In the genomic region with DNA sequence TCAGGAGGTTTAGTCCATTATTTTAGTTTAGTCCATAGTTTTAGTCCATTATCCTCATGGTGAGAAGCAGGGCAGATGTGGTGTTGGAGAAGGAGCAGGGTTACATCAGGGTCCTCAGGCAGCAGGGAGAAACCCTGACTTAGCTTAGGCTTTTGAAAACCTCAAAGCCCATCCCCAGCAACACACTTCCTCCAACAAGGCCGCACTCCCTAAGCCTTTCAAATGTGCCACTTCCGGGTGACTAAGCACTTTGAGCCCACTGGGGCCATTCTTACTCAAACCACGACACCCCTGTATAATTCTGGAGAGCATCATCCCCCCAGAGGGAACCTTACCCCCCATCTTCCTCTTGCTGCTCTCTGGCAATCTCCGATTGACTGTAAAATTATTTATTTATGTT, we compare ENCODE assay signal across 25 mouse cellular contexts. TPM values are rescaled to one million over a fixed set of nuclear protein-coding genes. Genes with fewer than 3 reads are reported as not detected.
A peak's percentile ranks its signal among the peaks of the same experiment; 100 is the strongest.
DNase-seq lines count a peak whose midpoint lies in the region; ATAC-seq and TF ChIP-seq lines count a peak whose summit lies in the region.
"Had no signal": no experiment of that assay in that cellular context is flagged by ENCODE, and none has a peak within 500 bp of the region (broad histone marks: within the 10 kb centered on the region; RNA-seq: fewer than 3 reads in every experiment).

No protein-coding gene starts in this region.

- no peak overlapping the region for H3K27ac ChIP-seq in thymus, adult 2 months (ENCODE audit: control insufficient read depth, insufficient read depth, low read length)
- no peak overlapping the region for H3K27ac ChIP-seq in hindbrain, embryonic 13.5 days
- H3K27ac ChIP-seq: limb, embryonic 15.5 days; neural tube, embryonic 12.5 days; stomach, embryonic 15.5 days had no signal

- H3K27me3 ChIP-seq in thymus, adult 2 months (ENCODE audit: control insufficient read depth, insufficient read depth, low read length), result no peaks in the 10 kb centered on the region
- no peaks in the 10 kb centered on the region for H3K27me3 ChIP-seq in hindbrain, embryonic 13.5 days
- H3K27me3 ChIP-seq: limb, embryonic 15.5 days; neural tube, embryonic 12.5 days; stomach, embryonic 15.5 days had no signal

- H3K4me1 ChIP-seq in thymus, adult 2 months (replicated peaks; ENCODE audit: control insufficient read depth, insufficient read depth, low read length), result peaks cover 3% of the 10 kb centered on the region; the same call in 1 of the 2 replicates
- peaks cover 9% of the 10 kb centered on the region for H3K4me1 ChIP-seq in hindbrain, embryonic 13.5 days (replicated peaks)

- H3K36me3 ChIP-seq in thymus, adult 2 months (ENCODE audit: control insufficient read depth, insufficient read depth, low read length), result no peaks in the 10 kb centered on the region
- H3K36me3 ChIP-seq in hindbrain, embryonic 13.5 days, result no peaks in the 10 kb centered on the region
- H3K36me3 ChIP-seq: limb, embryonic 15.5 days; neural tube, embryonic 12.5 days; stomach, embryonic 15.5 days had no signal

- no peak overlapping the region for H3K4me2 ChIP-seq in hindbrain, embryonic 13.5 days
- H3K4me2 ChIP-seq: limb, embryonic 15.5 days; neural tube, embryonic 12.5 days; stomach, embryonic 15.5 days had no signal

- no peak for TF ChIP-seq CTCF in thymus, adult 2 months (IDR thresholded peaks at IDR 0.05; ENCODE audit: borderline replicate concordance, control insufficient read depth, extremely low read depth, insufficient read depth, low read length, poor library complexity)

- 0 out of 2 replicates have a peak, but pooled peaks have one; percentile 40 for ATAC-seq in neutrophil, adult 5-6 weeks (ENCODE audit: extremely low read depth, insufficient number of reproducible peaks, low FRiP score, poor library complexity, severe bottlenecking)
- ATAC-seq in hindbrain, embryonic 13.5 days (ENCODE audit: low FRiP score), result no peak
- ATAC-seq: hindbrain, embryonic 16.5 days had no signal

- DNase-seq in thymus, postnatal 0 days (ENCODE audit: low spot score), result peak; percentile 66
- no peak for DNase-seq in thymus, adult 2 months
- DNase-seq in MEL-GATA-1-ER (ENCODE audit: extremely low read depth, low read depth) (peak; percentile 30), adipocyte (ENCODE audit: low spot score) (no peak)
- DNase-seq in induced T-regulatory cell, adult 2 months (ENCODE audit: low read depth), result peak; percentile 65
- DNase-seq in heart, postnatal 14 days, result no peak
- DNase-seq: adrenal gland, postnatal 14 days; B cell, adult 2 months; cerebellum, adult 9-10 months; gastrocnemius, postnatal 10 days; heart, postnatal 10 days; kidney, adult 11 months; kidney, postnatal 10 days; right cerebral cortex, postnatal 14 days; thymus, postnatal 4 days had no signal

- intact Hi-C loops in heart, postnatal 14 days (cut with DNase I), result no loop called here

- H3K4me3 ChIP-seq in thymus, adult 2 months (ENCODE audit: control insufficient read depth, insufficient read depth, low read length), result no peak overlapping the region
- no peak overlapping the region for H3K4me3 ChIP-seq in hindbrain, embryonic 13.5 days
- H3K4me3 ChIP-seq: limb, embryonic 15.5 days; neural tube, embryonic 12.5 days; stomach, embryonic 15.5 days had no signal

- H3K9me3 ChIP-seq in hindbrain, embryonic 13.5 days, result no peaks in the 10 kb centered on the region
- H3K9me3 ChIP-seq: limb, embryonic 15.5 days; neural tube, embryonic 12.5 days; stomach, embryonic 15.5 days had no signal

- no peak for TF ChIP-seq POLR2A in thymus, adult 2 months (IDR thresholded peaks at IDR 0.05; ENCODE audit: control insufficient read depth, extremely low read depth, insufficient read depth, low read length, poor library complexity)

- H3K9ac ChIP-seq in hindbrain, embryonic 13.5 days, result no peak overlapping the region
- H3K9ac ChIP-seq: limb, embryonic 15.5 days; neural tube, embryonic 12.5 days; stomach, embryonic 15.5 days had no signal

- WGBS in thymus, adult 2 months, result 5% methylated on average over 4 of the region's 4 CpGs
- WGBS in hindbrain, embryonic 13.5 days, result 55% methylated on average over 4 of the region's 4 CpGs

RNA-seq across cellular contexts. Expression of a gene that starts 14.0 kb away (rescaled TPM):
- polyA plus RNA-seq in thymus, postnatal 0 days (2015; fragmentation: Nextera tagmentation; extraction: Ambion mirVana), result 17.5 and 19.5 TPM in 2 replicates
- polyA plus RNA-seq in thymus, adult 2 months (2012; rRNA removed), result 28.2 and 34.4 TPM in 2 replicates
- total RNA-seq in neutrophil, adult 5-6 weeks (2017), result 0.61 and 0.70 TPM in 2 replicates
- total RNA-seq in heart, postnatal 14 days (2021), result 1 to 10 TPM; 1.5 to 1.8 TPM
- polyA plus RNA-seq in hindbrain, embryonic 13.5 days (2015; fragmentation: Nextera tagmentation; extraction: Ambion mirVana), result 5.9 and 8.6 TPM in 2 replicates

RNA-seq across cellular contexts. Expression of a gene that starts 21.9 kb away (rescaled TPM):
- not detected in 2 replicates for polyA plus RNA-seq in thymus, postnatal 0 days (2015; fragmentation: Nextera tagmentation; extraction: Ambion mirVana)
- not detected in 2 replicates for polyA plus RNA-seq in thymus, adult 2 months (2012; rRNA removed)
- total RNA-seq in neutrophil, adult 5-6 weeks (2017), result 2.2 TPM in 1 of 2 replicates, not detected in the other
- not detected for total RNA-seq in heart, postnatal 14 days (2021)
- polyA plus RNA-seq in hindbrain, embryonic 13.5 days (2015; fragmentation: Nextera tagmentation; extraction: Ambion mirVana), result 0.43 and 0.70 TPM in 2 replicates
- total RNA-seq: adrenal gland, postnatal 14 days; gastrocnemius, postnatal 10 days; heart, postnatal 10 days; layer of hippocampus, postnatal 14 days; left cerebral cortex, postnatal 25 days; midbrain, postnatal 0 days had no signal
- polyA plus RNA-seq: hindbrain, embryonic 16.5 days; midbrain, postnatal 0 days; neural tube, embryonic 12.5 days; spleen, adult 2 months had no signal

RNA-seq across cellular contexts. Expression of a gene that starts 48.6 kb away (rescaled TPM):
- 21.6 and 23.9 TPM in 2 replicates for polyA plus RNA-seq in thymus, postnatal 0 days (2015; fragmentation: Nextera tagmentation; extraction: Ambion mirVana)
- polyA plus RNA-seq in thymus, adult 2 months (2012; rRNA removed), result 21.4 and 27.4 TPM in 2 replicates
- total RNA-seq in neutrophil, adult 5-6 weeks (2017), result 32.8 and 39.6 TPM in 2 replicates
- total RNA-seq in heart, postnatal 14 days (2021), result 10 to 100 TPM; 64.1 to 67.6 TPM
- 32.3 and 36.0 TPM in 2 replicates for polyA plus RNA-seq in hindbrain, embryonic 13.5 days (2015; fragmentation: Nextera tagmentation; extraction: Ambion mirVana)

Comparison
In these comparisons a context has a peak if more than half of its experiments do, and no peak if none do; other contexts are left out.
1. DNase-seq: peak in thymus, postnatal 0 days (single experiment), MEL-GATA-1-ER (single experiment) and induced T-regulatory cell, adult 2 months (single experiment); none in thymus, adult 2 months (single experiment), heart, postnatal 14 days (0 of 2) and adipocyte (single experiment).